Mouse (Mus musculus): ENCODE results near the gene Cysrt1.
"Not testable (repeated sequence)": the region's sequence is repeated elsewhere in the genome, so short reads cannot be mapped to it uniquely, and the experiment has no call there.

Cysrt1 gene

GRCm38 (mm10) chr2:25264851-25265250 is 22.6 kb upstream of the Cysrt1 start:
- no peak for DNase-seq (ENCODE audit: extremely low spot score)

GRCm38 (mm10) chr2:25264286-25264660 is 22.0 kb upstream of the Cysrt1 start:
- DNase-seq (ENCODE audit: extremely low spot score): no peak

GRCm38 (mm10) chr2:25263623-25264285 is 21.5 kb upstream of the Cysrt1 start:
- no peak for DNase-seq (ENCODE audit: extremely low spot score)

- peak; percentile 16 for DNase-seq (ENCODE audit: extremely low spot score)
Measured at GRCm38 (mm10) chr2:25262795-25263622, 20.8 kb upstream of the Cysrt1 start.

- peak; percentile 90 for DNase-seq (ENCODE audit: extremely low spot score)
Measured at GRCm38 (mm10) chr2:25262291-25262767, 20.1 kb upstream of the Cysrt1 start, which contains the start of gene Tprn. Gene Tprn, plus strand, starts transcription at chr2:25262618.

GRCm38 (mm10) chr2:25261870-25262269 is 19.6 kb upstream of the Cysrt1 start:
- no peak for DNase-seq (ENCODE audit: extremely low spot score)

- DNase-seq (ENCODE audit: extremely low spot score): no peak
Measured at GRCm38 (mm10) chr2:25258887-25259286, 16.6 kb upstream of the Cysrt1 start.

- not testable (repeated sequence) for DNase-seq (ENCODE audit: extremely low spot score)
Measured at GRCm38 (mm10) chr2:25257250-25257649, 15.0 kb upstream of the Cysrt1 start.

GRCm38 (mm10) chr2:25256443-25257109 is 14.3 kb upstream of the Cysrt1 start:
- DNase-seq (ENCODE audit: extremely low spot score): peak; percentile 45

GRCm38 (mm10) chr2:25255284-25255779 is 13.1 kb upstream of the Cysrt1 start, which contains the start of gene Tmem203:
Gene Tmem203, plus strand, starts transcription at chr2:25255439.
- peak; percentile 95 for DNase-seq (ENCODE audit: extremely low spot score)

- DNase-seq (ENCODE audit: extremely low spot score): no peak
Measured at GRCm38 (mm10) chr2:25252331-25252730, 10.1 kb upstream of the Cysrt1 start.

- DNase-seq (ENCODE audit: extremely low spot score): no peak
Measured at GRCm38 (mm10) chr2:25246183-25247072, 4.2 kb upstream of the Cysrt1 start, which contains the start of gene AL732309.1. Gene AL732309.1, minus strand, starts transcription at chr2:25246863.

- DNase-seq (ENCODE audit: extremely low spot score): no peak
Measured at GRCm38 (mm10) chr2:25244144-25244543, 1.9 kb upstream of the Cysrt1 start.

GRCm38 (mm10) chr2:25243342-25243741 is 1.1 kb upstream of the Cysrt1 start:
- DNase-seq (ENCODE audit: extremely low spot score): no peak

GRCm38 (mm10) chr2:25241438-25241775 is 845 bp downstream of the Cysrt1 start:
- no peak for DNase-seq (ENCODE audit: extremely low spot score)

- DNase-seq (ENCODE audit: extremely low spot score): peak; percentile 75
Measured at GRCm38 (mm10) chr2:25240723-25241437, 1.4 kb downstream of the Cysrt1 start.

- no peak for DNase-seq (ENCODE audit: extremely low spot score)
Measured at GRCm38 (mm10) chr2:25240310-25240709, 1.9 kb downstream of the Cysrt1 start.

GRCm38 (mm10) chr2:25239766-25240165 is 2.5 kb downstream of the Cysrt1 start:
- no peak for DNase-seq (ENCODE audit: extremely low spot score)

- no peak for DNase-seq (ENCODE audit: extremely low spot score)
Measured at GRCm38 (mm10) chr2:25238106-25238505, 4.1 kb downstream of the Cysrt1 start.

GRCm38 (mm10) chr2:25237522-25237921 is 4.7 kb downstream of the Cysrt1 start:
- no peak for DNase-seq (ENCODE audit: extremely low spot score)

All from embryo, embryonic 9.5 days (tissue).